Mouse (Mus musculus) gastrocnemius, postnatal 36 days (tissue): ENCODE results near the gene Gtf2a1. TPM values are rescaled to one million over a fixed set of nuclear protein-coding genes. Genes with fewer than 3 reads are reported as not detected.
"Not testable (repeated sequence)": the region's sequence is repeated elsewhere in the genome, so short reads cannot be mapped to it uniquely, and the experiment has no call there.

Experiments
- DNase-seq, 2 experiments: peaks; one replicate each; pipeline ENCODE4 v3.0.0; 2022
- intact Hi-C: fragments of 180-260 bp; cut with DNase I; formaldehyde crosslinking; loops from one replicate; pipeline ENCODE4 v1.15.1; 2025
- total RNA-seq, 2 experiments: library from RNA; stranded (reverse); gene quantifications; 2 replicates each; pipeline ENCODE4 v1.2.3; 2021

Gene Gtf2a1
- total RNA-seq, 2 experiments from 2014 or later = 18.5 to 20.9 TPM

- intact Hi-C loops = no loop called here
Observed at GRCm38 (mm10) chr12:91582362-91583002, 7.8 kb downstream of the Gtf2a1 start.

GRCm38 (mm10) chr12:91581204-91582070 lies 8.8 kb downstream of the Gtf2a1 start:
- intact Hi-C loops = no loop called here

More at GRCm38 (mm10) chr12:91582362-91583002, 7.8 kb downstream of the Gtf2a1 start:
- DNase-seq = no peak

GRCm38 (mm10) chr12:91579665-91580064 lies 10.6 kb downstream of the Gtf2a1 start:
- no peak for DNase-seq
- intact Hi-C loops = no loop called here

More at GRCm38 (mm10) chr12:91581204-91582070, 8.8 kb downstream of the Gtf2a1 start:
- DNase-seq = no peak

- DNase-seq = no peak
- intact Hi-C loops = no loop called here
Observed at GRCm38 (mm10) chr12:91571708-91572107, 18.6 kb downstream of the Gtf2a1 start.

- DNase-seq = no peak
- intact Hi-C loops = no loop called here
Observed at GRCm38 (mm10) chr12:91569255-91569654, 21.0 kb downstream of the Gtf2a1 start.

GRCm38 (mm10) chr12:91567145-91567544 lies 23.1 kb downstream of the Gtf2a1 start:
- intact Hi-C loops = no loop called here
- no peak for DNase-seq

- intact Hi-C loops, DNase-seq: not testable (repeated sequence)
Observed at GRCm38 (mm10) chr12:91558152-91558551, 32.1 kb downstream of the Gtf2a1 start.

GRCm38 (mm10) chr12:91557358-91558005 lies 32.8 kb downstream of the Gtf2a1 start:
- intact Hi-C loops, DNase-seq: not testable (repeated sequence)

- DNase-seq = peak; percentile 12 to 17
- intact Hi-C loops = no loop called here
Observed at GRCm38 (mm10) chr12:91551773-91552526, 38.3 kb downstream of the Gtf2a1 start.

- DNase-seq = no peak
- intact Hi-C loops = no loop called here
Observed at GRCm38 (mm10) chr12:91549471-91549870, 40.8 kb downstream of the Gtf2a1 start.

- no peak for DNase-seq
- intact Hi-C loops = no loop called here
Observed at GRCm38 (mm10) chr12:91540202-91540601, 50.1 kb downstream of the Gtf2a1 start.

GRCm38 (mm10) chr12:91534514-91534913 lies 55.8 kb downstream of the Gtf2a1 start:
- DNase-seq = no peak
- intact Hi-C loops = no loop called here

- intact Hi-C loops = no loop called here
- no peak for DNase-seq
Observed at GRCm38 (mm10) chr12:91523626-91524025, 66.7 kb downstream of the Gtf2a1 start.

GRCm38 (mm10) chr12:91517808-91518207 lies 72.5 kb downstream of the Gtf2a1 start:
- no peak for DNase-seq
- intact Hi-C loops = no loop called here

GRCm38 (mm10) chr12:91513980-91514379 lies 76.3 kb downstream of the Gtf2a1 start:
- no peak for DNase-seq
- intact Hi-C loops = no loop called here

GRCm38 (mm10) chr12:91511766-91512165 lies 78.5 kb downstream of the Gtf2a1 start:
- no peak for DNase-seq
- intact Hi-C loops = no loop called here
